Mouse (Mus musculus) kidney, postnatal 0 days (tissue): Measurements from ENCODE around the gene Sfmbt1. TPM values are rescaled to one million over a fixed set of nuclear protein-coding genes. Genes with fewer than 3 reads are reported as not detected.
A peak's percentile ranks its signal among the peaks of the same experiment; 100 is the strongest.

Source experiments
- ATAC-seq: fragments of 200-750 bp; cut with Nextera tagmentation; replicated peaks from 2 replicates; pipeline ENCODE4 v1.8.0; 2017; ENCODE audit warnings: low read depth, moderate number of reproducible peaks, moderate TSS enrichment, moderate library complexity; ENCODE audit not compliant: low FRiP score
- DNase-seq: peaks from one replicate; pipeline ENCODE4 v3.0.0-alpha.2; 2016; ENCODE audit warnings: low spot score
- H3K27ac ChIP-seq: fragments of 300-500 bp; sonication (generic); 2 replicates; pipeline ENCODE4 v1.5.1; 2014; ENCODE audit warnings: mild to moderate bottlenecking
- H3K27me3 ChIP-seq: fragments of 300-500 bp; sonication (generic); 2 replicates; pipeline ENCODE4 v1.6.1; 2014; ENCODE audit warnings: low read length, mixed read lengths; ENCODE audit not compliant: insufficient read depth
- H3K36me3 ChIP-seq: fragments of 300-500 bp; sonication (generic); 2 replicates; pipeline ENCODE4 v1.6.1; 2014; ENCODE audit warnings: low read length, mixed read lengths; ENCODE audit not compliant: insufficient read depth
- H3K4me1 ChIP-seq: fragments of 300-500 bp; sonication (generic); replicated peaks from 2 replicates; pipeline ENCODE4 v1.6.1; 2014; ENCODE audit warnings: antibody characterized with exemption, low read length, mixed read lengths; ENCODE audit not compliant: insufficient read depth
- H3K4me2 ChIP-seq: fragments of 300-500 bp; sonication (generic); 2 replicates; pipeline ENCODE4 v1.6.1; 2014; ENCODE audit warnings: mild to moderate bottlenecking, low read length, moderate library complexity, mixed read lengths
- H3K4me3 ChIP-seq: fragments of 300-500 bp; sonication (generic); replicated peaks from 2 replicates; pipeline ENCODE4 v1.5.1; 2014; ENCODE audit warnings: low read depth, low read length
- H3K9ac ChIP-seq: fragments of 300-500 bp; sonication (generic); 2 replicates; pipeline ENCODE4 v1.6.1; 2014; ENCODE audit warnings: low read depth, low read length
- H3K9me3 ChIP-seq: fragments of 300-500 bp; sonication (generic); replicated peaks from 2 replicates; pipeline ENCODE4 v1.6.1; 2016; ENCODE audit warnings: low read length, inconsistent platforms, mixed read lengths
- CTCF ChIP-seq: IDR thresholded peaks from 2 replicates; pipeline ENCODE4 v1.5.1; 2016; ENCODE audit warnings: antibody characterized with exemption, low read depth, mild to moderate bottlenecking, moderate library complexity
- WGBS: fragments of 180-500 bp; shearing (Covaris S2); extraction: QIAGEN DNeasy Blood & Tissue Kit; methylation state at CpG from one replicate; pipeline ENCODE4 v1.1.7; 2014; 5-methylcytosine and 5-hydroxymethylcytosine counted together
- polyA plus RNA-seq: library from polyadenylated mRNA; unstranded; fragments of >200 nt; fragmentation: Nextera tagmentation; extraction: Ambion mirVana; gene quantifications from 2 replicates; pipeline ENCODE4 v1.2.1, GENCODE M21; 2015

Sfmbt1 gene
- polyA plus RNA-seq, 1 experiment from 2014 or later: 10.9 TPM

- H3K27ac ChIP-seq: peak overlapping the region; percentile 13; the same call in 1 of the 2 replicates
- H3K4me3 ChIP-seq: no peak overlapping the region
- no peaks in the 10 kb centered on the region for H3K9me3 ChIP-seq
- H3K27me3 ChIP-seq: no peaks in the 10 kb centered on the region
- 70% methylated on average over 14 of the region's 14 CpGs for WGBS
- H3K9ac ChIP-seq: no peak overlapping the region
- no peak for TF ChIP-seq CTCF
- no peaks in the 10 kb centered on the region for H3K4me1 ChIP-seq
- DNase-seq: no peak
- no peak overlapping the region for H3K4me2 ChIP-seq
- no peaks in the 10 kb centered on the region for H3K36me3 ChIP-seq
- ATAC-seq: no peak
Measured at GRCm38 (mm10) chr14:30837416-30837996, 122.9 kb downstream of the Sfmbt1 start.

GRCm38 (mm10) chr14:30843701-30844100 lies 129.1 kb downstream of the Sfmbt1 start:
- Histone ChIP-seq H3K9me3 (no peaks in the 10 kb centered on the region), H3K4me1 (no peaks in the 10 kb centered on the region), H3K27me3 (no peaks in the 10 kb centered on the region), H3K27ac (no peak overlapping the region), H3K4me3 (no peak overlapping the region), H3K4me2 (no peak overlapping the region), H3K36me3 (no peaks in the 10 kb centered on the region), H3K9ac (no peak overlapping the region)
- DNase-seq: no peak
- 84% methylated on average over 3 of the region's 3 CpGs for WGBS
- TF ChIP-seq CTCF: no peak
- no peak for ATAC-seq

- H3K9me3 ChIP-seq: no peaks in the 10 kb centered on the region
- no peak for TF ChIP-seq CTCF
- no peaks in the 10 kb centered on the region for H3K36me3 ChIP-seq
- ATAC-seq: no peak
- H3K4me2 ChIP-seq: no peak overlapping the region
- 80% methylated on average over 5 of the region's 5 CpGs for WGBS
- no peak overlapping the region for H3K9ac ChIP-seq
- H3K27ac ChIP-seq: no peak overlapping the region
- H3K27me3 ChIP-seq: no peaks in the 10 kb centered on the region
- no peak for DNase-seq
- no peaks in the 10 kb centered on the region for H3K4me1 ChIP-seq
- no peak overlapping the region for H3K4me3 ChIP-seq
Measured at GRCm38 (mm10) chr14:30850504-30850903, 135.9 kb downstream of the Sfmbt1 start.

GRCm38 (mm10) chr14:30852325-30852724 lies 137.7 kb downstream of the Sfmbt1 start:
- 93% methylated on average over 5 of the region's 5 CpGs for WGBS
- ATAC-seq (no peak), DNase-seq (no peak)
- Histone ChIP-seq H3K27ac (no peak overlapping the region), H3K4me3 (no peak overlapping the region), H3K9ac (no peak overlapping the region), H3K4me2 (no peak overlapping the region), H3K27me3 (no peaks in the 10 kb centered on the region), H3K36me3 (no peaks in the 10 kb centered on the region), H3K4me1 (no peaks in the 10 kb centered on the region), H3K9me3 (no peaks in the 10 kb centered on the region)
- no peak for TF ChIP-seq CTCF

GRCm38 (mm10) chr14:30855316-30855715 lies 140.7 kb downstream of the Sfmbt1 start:
- Histone ChIP-seq H3K4me1 (no peaks in the 10 kb centered on the region), H3K4me2 (no peak overlapping the region), H3K27ac (no peak overlapping the region), H3K27me3 (no peaks in the 10 kb centered on the region), H3K36me3 (no peaks in the 10 kb centered on the region), H3K9ac (no peak overlapping the region), H3K4me3 (no peak overlapping the region), H3K9me3 (no peaks in the 10 kb centered on the region)
- 87% methylated on average over 3 of the region's 3 CpGs for WGBS
- no peak for TF ChIP-seq CTCF
- DNase-seq: no peak
- ATAC-seq: no peak

GRCm38 (mm10) chr14:30856885-30857507 lies 142.3 kb downstream of the Sfmbt1 start:
- Histone ChIP-seq H3K4me2 (no peak overlapping the region), H3K27ac (no peak overlapping the region), H3K9ac (no peak overlapping the region), H3K36me3 (no peaks in the 10 kb centered on the region), H3K4me1 (no peaks in the 10 kb centered on the region), H3K27me3 (no peaks in the 10 kb centered on the region), H3K4me3 (no peak overlapping the region), H3K9me3 (no peaks in the 10 kb centered on the region)
- 83% methylated on average over 10 of the region's 10 CpGs for WGBS
- ATAC-seq (no peak), DNase-seq (no peak)
- TF ChIP-seq CTCF: no peak
